Mouse (Mus musculus): ENCODE measurements at regions not wholly inside any gene's neighbourhood (a gene's known extent, or its start where the extent isn't known, plus 50 kb on each side); places are given as distances from the start of the nearest gene placed in this dataset.
"Not testable (repeated sequence)": the region's sequence is repeated elsewhere in the genome, so short reads cannot be mapped to it uniquely, and the experiment has no call there.

DNA sequence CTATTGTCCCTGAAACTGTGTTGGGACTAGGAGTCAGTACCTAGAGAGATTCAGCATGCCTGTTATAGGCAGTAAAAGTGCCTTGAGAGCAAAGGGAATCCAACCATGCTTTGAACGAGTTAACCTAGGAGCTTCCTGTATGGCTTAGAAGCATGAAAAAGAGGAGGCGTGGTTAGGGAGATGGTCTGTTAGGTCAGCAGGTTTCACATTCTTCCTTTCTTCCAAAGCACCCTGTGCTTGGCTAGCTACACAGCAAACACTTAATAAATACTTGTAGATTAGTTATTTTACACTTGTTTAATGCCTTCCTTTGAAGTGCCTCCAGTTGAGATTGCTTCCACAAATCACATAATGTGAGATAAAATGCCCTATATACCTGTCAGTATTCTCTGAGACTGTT lies 284.9 kb upstream of the Adgra3 start:
- no peak for DNase-seq

DNA sequence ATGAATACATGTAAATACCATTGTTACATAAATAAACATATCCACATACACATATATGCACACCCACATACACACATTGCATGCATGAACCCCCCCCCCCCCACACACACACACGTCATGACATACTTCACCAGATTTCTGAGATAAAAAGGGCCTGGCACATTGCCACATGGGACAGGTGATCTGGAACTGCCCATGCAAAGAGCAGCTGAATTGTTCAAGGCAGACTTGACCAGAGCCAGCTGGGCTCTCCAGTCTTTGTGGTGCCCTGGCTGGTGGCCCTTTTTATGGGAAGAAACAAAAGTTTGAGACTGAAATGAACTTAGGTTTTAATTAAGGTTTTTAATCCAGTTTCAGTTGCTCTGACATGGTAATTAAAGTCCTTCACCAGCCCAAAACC lies 250.7 kb upstream of the Adgra3 start:
- DNase-seq: peak; percentile 18 to 34

DNA sequence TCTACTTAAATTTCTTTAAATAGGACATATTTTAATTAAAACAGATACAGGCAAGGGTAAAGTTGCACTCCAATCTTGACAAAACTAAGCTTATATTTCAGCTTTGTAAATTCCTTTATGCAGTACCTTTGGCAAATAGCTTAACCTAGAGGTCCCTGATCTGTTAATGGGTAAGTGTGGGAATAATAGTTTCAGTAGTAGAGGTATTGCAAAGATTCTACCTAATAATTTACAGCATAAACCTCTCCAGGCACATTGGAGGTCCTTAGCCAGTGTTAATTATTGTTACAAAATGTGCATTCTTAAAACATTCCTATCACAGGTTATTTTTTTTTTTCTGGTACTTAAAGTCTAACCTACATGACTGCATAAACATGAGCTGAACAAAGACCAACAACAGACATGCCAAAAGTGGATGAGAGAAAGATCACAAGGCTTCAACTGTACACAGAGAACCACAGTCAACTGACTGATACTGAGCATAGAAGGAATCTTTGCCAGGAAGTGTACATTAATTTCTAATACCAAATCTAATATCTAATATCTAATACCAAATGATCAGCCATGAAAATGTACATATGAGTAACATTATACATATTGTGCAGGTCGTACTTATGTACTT lies 245.2 kb upstream of the Adgra3 start:
- DNase-seq: no peak

DNA sequence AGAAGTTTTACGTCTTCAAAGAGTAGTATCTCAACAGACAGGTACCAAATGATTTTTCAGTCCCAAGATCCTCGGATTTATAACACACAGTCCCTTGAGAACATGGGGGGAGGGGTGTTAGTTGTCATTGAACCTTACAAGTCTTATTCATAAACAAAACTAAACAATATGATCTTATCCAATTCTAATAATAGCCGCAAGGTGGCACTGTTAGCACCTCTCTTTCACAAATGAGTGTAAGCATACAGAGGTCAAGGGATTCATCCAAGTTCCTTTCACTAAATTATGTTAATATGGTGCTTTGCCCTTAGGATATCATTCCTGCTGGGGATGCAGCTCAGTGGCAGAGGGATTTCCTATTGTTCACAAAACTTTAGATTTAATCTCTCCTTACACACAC lies 235.0 kb upstream of the Adgra3 start:
- no peak for DNase-seq

DNA sequence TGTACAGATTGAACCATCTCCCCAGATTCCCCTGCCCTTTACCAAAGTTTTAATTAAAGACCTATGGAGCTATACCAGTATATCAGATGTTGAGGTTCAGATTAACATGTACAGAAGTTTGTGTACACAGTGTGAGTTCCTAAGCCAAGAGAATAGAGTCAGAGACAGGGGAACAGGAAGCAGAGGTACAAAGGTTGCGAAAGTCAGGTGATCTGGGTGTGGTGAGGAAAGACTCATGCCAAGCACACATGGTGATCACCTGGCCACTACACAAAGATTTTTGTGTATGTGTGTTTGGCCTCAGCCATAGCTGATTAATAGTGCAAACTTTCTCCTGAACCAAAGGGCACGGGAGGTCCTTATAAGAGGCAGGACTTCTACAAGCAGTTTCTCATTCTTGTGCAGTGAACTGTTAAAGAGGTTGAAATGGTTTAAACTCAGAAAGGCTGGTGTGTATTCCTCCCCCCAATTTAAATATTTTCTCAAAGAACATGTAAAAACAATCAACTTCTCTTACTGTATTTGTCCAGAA lies 232.1 kb upstream of the Adgra3 start:
- DNase-seq: peak; percentile 33 to 35

DNA sequence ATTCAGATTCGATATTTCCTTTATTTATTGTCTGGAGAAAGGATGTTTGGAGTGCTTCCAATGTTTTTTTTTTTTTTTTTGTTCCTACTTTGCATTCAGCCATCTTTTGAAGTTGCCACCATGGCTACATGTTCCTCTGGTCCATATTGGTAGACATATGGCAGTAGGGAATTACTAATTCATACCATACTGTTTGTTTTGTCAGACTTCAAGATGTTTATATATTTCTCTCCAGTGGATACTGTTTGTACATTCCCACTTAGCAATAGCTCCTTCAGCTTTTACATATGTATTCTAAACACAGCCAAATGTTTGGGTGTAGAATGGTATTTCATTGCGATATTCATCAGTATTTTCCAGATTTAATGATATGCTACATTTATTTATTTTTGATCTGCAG lies 201.6 kb upstream of the Adgra3 start:
- DNase-seq: no peak

DNA sequence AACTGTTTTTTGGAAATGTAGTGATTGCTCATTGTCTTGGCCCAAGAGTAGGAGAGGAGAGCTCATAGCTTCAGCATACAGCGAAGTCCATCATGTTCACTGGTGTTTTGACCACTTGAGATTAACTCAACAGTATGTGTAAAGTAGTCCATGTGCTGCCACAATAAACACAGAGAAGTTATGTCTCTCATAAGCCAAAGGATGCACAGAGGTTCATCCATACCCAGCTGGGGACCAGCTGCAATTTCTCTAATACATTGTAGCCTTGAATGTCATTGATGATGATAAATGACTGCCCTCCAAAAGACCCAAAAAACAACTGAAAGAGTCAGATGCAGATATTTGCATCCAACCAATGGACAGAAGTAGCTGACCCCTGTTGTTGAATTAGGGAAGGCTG lies 199.2 kb upstream of the Adgra3 start:
- DNase-seq: no peak

DNA sequence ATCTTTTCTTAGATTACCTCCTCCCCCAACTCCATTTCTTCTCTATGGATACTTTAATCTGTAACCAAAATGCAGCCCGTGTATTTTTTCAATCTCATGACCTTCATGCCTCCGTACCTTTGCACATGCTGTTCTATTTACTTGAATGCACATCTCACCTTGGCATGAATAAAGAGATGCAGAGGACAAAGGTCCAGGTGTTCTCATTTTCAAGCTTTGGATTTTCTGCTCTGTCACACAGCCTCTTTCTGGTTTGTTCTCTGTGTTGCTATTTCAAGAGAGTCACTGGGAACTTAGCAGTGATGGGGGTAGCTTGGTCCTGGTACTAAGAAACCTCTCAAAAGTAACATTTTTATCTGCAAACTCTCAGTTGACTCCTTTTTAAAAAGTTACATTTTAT lies 175.3 kb upstream of the Adgra3 start:
- DNase-seq: peak in 1 of 2 experiments; percentile 9

DNA sequence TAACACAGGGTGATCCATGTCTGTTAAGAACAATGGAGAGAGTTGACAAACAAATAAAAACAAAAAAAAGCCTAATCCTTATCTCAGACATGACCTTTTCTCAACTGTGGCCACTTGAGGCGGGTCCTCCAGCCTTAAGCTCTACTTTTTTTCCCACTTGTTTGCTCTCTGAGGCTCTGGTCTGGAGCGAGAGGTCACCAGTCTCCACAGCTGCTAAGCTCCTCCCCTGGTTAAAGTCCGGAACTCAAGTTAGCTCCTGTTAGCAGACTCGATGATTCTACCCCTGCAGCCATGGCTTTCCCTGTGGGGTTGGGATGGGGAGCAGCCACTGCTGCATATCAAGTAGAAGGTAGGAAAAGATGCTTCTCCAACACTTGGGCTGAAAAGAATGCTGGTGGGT lies 158.2 kb upstream of the Adgra3 start:
- DNase-seq: peak; percentile 49 to 61

DNA sequence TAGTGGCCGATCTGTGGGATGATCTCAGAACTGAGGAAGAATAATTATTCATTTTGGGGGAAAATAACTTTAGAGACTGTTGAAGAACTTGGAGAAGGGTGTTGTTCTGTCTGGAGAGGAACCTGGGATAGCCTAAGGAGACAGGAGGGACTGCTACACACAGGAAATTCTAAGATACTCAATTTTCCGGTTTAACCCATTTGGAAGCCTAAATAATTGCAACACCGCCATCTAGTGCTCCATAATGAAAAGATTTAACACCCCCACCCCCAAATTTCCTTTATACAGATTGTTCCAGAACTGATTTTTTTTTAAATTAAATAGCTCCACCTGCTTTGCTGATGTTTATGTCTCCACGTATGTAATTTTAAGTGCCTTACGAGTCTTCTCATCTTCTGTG lies 157.2 kb upstream of the Adgra3 start:
- DNase-seq: peak in 1 of 2 experiments; percentile 14

DNA sequence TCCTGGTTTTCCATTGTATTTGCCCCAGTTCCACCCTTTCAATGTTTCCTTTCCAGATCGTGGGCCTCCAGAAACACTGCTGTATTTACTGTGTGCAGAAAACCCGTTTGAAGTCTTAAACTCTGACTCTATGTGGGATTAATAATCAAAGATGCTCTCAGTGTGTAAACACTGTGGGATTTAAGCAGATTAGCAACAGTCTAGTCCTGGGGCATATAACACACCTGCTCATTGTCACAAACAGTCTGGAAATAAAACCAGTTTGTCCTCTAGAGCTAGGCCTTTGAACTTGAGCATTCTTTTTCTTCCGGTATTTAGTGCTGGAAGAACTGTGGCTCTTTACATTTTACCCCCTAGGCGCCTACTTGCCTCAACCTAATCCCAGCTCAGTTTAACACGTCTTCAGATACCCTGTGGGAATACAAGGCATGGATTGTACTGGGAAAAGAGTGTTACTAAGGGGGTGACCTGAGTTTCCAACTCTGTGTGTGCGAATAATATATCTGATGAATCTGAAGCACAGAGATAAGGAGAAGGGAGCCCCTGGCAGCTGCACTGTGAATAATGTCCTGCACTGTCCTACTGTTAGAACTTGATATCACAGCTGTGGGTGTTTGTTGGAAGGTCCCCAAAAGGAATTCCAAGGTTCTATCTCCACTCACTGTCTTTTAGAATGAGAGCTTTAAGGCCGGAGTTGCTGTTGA lies 143.7 kb upstream of the Adgra3 start:
- DNase-seq: no peak

DNA sequence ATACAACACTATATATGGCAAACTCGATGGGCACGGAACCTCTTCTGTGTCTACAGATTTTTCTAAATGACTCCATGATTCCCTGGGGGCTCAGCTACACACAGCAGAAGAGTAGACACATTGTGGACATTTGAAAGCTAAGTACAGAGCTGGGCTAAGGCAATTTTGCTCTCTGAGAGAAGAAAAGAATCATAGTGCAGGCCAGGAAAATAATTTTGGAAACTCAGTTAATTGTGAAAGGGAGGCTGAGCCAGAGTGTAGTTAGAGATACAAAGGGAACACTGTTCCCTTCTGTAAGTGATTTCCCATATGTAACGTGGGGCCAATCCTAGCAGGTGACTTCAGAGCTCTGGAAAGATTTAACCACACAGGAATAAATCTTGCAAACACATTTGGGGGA lies 137.6 kb upstream of the Adgra3 start:
- DNase-seq: no peak

DNA sequence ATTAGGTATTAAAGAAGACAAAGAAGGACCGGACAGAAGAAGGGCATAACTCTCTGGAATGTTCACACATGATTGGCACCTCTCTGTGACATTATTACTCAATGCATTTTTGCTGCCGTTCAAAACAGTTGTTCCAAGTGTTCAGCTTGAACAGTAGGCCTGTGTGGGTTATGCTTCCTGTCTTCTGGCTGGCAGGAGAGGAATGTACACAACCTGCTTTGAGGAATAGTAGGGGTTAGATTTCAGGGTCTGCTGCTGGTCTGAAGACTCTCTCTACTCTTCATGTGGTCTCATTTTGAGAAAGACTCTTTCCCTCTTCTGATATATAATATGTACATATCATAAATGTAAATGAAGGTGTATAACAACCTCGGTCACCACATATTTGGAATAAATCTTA lies 137.2 kb upstream of the Adgra3 start:
- no peak for DNase-seq

DNA sequence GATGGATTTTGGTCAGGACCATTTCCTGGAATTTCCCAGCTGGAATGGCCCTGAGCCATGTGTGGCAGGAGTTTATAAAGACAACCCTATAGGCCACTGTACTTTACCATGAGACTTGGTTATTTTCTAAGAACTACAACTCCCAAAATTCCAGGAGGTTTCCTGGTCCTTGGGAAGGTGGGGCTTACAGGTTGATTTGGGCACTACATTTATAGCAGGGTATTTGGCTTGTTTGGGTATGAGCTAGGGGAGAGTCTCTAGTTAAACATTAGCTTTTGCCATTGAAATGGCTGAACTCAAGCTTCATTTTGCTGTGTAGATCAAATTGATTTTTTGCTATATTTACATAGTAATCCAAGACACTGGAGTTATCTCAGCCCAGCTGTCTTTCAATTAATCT lies 130.6 kb upstream of the Adgra3 start:
- DNase-seq: no peak

DNA sequence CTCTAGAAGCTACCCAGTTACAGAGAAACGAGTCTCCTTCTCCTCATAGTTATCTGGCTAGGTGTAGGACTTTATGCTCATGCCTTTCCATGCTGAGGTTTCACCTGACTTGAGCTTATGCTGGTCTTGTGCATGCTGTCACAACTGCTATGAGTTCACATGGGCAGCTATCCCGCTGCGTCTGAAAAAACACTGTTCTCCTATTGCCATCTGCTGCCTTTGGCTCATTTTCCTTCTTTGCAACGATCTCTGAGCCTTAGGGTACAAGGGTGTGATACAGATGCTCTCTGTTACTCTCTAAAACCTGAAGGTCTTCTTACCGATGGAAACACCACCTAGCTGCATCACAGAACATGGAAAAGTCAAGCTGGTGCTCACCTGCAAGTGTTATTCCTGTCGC lies 123.9 kb upstream of the Adgra3 start:
- DNase-seq: no peak

DNA sequence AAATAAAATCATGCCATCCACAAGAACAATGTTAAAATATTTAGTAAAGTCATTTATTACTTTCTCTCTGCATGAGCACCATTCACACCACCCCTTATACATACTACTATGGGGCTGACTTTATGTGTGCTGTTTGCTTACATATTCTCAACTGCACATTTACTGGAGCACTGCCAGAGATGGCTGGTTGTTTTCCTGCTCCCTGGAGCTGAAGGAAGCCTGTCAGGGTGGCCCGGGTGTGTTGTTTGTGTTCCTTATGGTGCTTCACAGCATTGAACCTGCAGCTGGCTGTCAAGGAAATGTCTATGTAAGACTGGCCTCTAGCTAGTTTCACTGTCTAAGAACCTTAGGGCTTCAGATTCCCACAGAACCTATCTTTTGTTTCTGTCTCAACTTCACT lies 97.8 kb upstream of the Adgra3 start:
- no peak for DNase-seq

DNA sequence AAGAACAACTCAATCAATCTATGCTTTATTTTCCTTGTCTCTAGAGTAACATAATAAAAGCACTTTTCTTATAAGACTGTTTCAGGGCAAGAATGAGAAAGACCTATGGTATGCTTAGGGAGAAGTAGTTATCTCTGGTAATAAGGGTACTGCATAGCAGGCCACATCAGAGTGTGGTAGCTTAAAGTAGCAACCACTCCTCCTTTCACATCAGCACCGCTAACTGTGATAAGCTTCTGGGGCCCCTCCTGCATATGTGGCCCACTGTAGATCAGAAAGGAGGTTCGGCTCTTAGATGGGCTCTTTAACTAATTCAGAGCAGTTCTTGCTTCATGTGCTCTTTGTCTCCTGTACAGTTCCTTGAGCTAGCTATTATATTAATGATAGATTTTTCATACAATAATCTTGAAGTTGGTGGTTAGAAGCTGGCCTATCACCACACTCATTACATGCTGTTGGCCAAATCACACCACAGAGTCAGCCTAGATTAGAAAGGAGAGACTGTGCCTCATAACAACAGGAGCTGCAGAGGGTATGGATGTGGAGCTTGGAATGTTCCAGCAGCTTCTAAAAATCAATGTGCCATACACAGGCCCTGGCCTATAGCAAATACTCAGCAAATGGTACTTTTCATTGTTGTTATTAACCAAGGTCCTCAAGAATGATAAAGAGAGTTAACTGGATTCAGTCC lies 96.5 kb upstream of the Adgra3 start:
- DNase-seq: not testable (repeated sequence)

DNA sequence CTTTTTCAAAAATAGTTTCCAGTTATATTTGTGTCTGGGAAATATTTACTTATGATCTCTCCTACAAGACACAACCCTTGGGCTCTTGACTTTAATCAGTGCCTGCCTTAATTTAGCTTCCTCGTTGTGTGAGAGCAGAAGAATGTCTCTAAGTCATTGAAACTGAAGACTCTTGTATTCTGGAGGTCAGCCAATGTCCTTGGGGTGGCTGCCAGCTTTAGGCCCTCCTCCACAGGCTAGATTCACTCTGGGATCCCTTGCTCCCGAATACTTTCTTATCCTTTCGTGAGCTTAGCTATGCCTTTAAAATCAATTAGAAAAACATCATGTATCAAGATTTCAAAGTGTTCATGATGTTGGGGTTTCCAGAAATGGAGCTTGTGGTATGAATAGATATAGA lies 88.1 kb upstream of the Adgra3 start:
- peak; percentile 55 to 66 for DNase-seq

DNA sequence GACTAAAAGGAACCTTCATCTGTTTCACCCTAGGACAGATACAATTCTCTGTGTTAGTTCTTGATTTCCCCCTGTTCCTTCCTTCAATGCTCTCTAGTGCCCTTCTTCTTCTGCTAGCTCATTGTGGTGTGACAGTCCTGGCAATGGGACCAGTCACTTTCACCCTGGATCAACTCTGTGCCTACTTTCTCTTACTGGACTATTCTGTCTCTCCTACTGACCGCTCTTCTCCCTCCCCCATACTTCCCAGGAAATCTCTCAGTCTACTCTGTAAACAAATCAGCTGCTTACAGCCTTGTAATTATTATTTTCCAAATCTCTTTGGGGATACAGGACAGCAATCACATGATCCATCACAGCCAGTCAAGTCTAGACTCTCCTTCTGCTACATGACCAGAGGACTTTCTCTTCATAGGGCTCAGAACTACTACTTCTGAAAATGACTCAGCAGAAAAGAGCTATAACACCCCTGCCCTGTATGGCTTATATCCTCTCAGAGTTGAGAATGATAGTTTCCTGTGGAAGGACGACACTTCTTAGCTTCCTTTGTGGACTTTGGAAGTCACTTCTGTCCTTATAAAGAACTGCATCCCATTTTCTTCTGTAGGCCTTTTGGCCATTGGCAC lies 86.8 kb upstream of the Adgra3 start:
- no peak for DNase-seq

DNA sequence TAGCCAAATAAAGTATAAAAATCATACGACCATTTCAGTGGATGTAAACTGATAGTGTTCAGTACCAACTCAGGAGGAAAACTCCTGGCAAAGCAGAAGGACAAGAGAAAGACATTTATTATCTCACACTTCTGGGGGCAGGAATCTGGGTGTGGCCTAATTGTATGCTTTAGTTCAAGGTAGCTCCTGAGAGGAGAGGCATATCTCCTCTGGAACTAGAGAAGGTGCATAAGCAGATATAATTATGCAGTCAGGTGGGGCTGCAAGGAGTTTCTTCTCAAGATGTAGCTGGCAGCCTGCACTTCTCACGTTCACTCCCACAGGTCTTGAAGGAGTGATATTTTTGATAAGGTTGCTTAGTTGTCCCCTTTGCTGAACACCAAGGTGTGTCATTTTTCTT lies 71.4 kb upstream of the Adgra3 start:
- DNase-seq: no peak

DNA sequence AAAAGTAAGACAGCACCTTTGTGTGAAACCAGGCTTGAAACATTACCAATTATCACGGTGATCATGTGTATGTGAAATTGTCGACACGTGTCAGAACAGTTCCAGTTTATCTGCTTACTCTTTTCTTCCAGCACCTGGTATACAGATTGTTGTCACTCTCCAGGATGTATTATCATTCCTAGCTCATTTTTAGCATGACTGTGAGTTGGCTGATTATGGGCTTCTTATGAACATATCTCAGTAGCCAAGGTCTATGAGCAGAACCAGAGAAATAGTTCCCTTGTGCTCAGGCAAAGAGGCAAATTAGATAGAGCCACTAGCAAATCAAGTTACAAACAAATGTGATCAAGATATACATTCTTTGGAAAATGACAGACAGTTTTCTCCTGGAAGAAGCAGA lies 70.2 kb upstream of the Adgra3 start:
- no peak for DNase-seq

DNA sequence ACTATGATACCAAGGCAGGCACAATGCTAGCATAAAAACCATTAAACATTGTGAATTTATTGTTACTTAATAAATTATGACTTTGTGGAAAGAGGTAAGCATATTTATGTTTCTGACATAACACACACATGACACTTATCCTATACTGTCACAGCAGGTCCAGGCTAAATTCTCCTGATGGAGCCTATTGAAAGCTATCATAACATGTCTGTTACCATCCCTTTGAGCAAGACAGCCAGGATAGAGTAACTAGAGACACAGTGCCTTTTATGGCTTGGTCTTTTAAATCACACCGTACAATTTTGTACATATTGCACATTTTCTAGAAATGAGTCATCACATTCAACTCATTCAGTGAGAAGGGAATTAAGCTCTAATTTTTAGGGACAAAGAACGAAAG lies 67.8 kb upstream of the Adgra3 start:
- DNase-seq: no peak

DNA sequence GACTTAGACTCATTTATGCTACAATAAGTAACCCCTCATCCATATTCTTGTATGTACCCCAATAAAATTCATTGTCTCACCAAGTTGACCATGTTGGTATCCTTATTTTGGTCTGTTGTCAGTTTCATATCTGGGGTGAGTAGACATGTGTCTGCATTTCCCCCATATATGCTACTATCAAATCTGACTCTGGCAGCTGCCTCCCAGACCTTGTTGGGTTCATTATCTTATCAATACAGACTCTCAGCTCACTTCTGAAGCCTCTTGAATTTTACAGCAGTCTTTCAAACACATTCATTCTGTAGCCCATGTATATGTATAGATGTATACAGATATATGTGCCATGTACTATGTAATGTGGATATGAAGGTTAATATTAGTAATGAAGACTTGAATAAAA lies 67.4 kb upstream of the Adgra3 start:
- no peak for DNase-seq

DNA sequence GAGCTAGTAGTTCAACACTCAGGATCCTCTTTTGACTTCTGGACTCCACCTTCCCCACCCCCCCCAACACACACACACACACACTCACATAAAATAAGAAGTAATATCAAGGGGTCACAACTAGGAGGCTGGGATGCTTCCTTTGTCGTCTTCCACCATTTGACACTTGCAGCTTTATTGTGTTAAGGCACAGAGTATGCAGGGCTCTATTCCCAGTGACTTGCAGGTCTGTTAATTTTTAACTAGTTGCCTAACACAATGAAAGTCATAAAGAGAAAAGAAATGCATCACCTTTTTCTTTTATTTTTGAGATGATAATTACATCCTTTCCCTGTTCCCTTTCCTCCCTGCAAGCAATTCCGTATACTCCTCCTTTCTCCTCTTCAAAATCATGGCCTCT lies 66.9 kb upstream of the Adgra3 start:
- DNase-seq: no peak
